Mouse (Mus musculus): ENCODE data around the gene Tcf7l2. TPM values are rescaled to one million over a fixed set of nuclear protein-coding genes. Genes with fewer than 3 reads are reported as not detected.

The Tcf7l2 gene
- polyA plus RNA-seq, 1 experiment, result 2.8 TPM

- TF ChIP-seq GATA1 (IDR thresholded peaks at IDR 0.05; ENCODE audit: low read length) (no peak), TAL1 (IDR thresholded peaks at IDR 0.05; ENCODE audit: low read length) (no peak)
- peaks cover 46% of the 10 kb centered on the region for H3K4me1 ChIP-seq (ENCODE audit: control insufficient read depth)
- no peak overlapping the region for H3K4me3 ChIP-seq (replicated peaks)
- H3K36me3 ChIP-seq (ENCODE audit: control insufficient read depth), result no peaks in the 10 kb centered on the region
- H3K9me3 ChIP-seq (ENCODE audit: control insufficient read depth, low read length), result no peaks in the 10 kb centered on the region
- no peaks in the 10 kb centered on the region for H3K27me3 ChIP-seq (ENCODE audit: control insufficient read depth)
Measured at GRCm38 (mm10) chr19:55857328-55857727, 115.7 kb downstream of the Tcf7l2 start.

- H3K27me3 ChIP-seq (ENCODE audit: control insufficient read depth), result no peaks in the 10 kb centered on the region
- no peak for TF ChIP-seq TAL1 (IDR thresholded peaks at IDR 0.05; ENCODE audit: low read length)
- no peak for TF ChIP-seq GATA1 (IDR thresholded peaks at IDR 0.05; ENCODE audit: low read length)
- no peak overlapping the region for H3K4me3 ChIP-seq (replicated peaks)
- peaks cover 11% of the 10 kb centered on the region for H3K36me3 ChIP-seq (ENCODE audit: control insufficient read depth)
- H3K4me1 ChIP-seq (ENCODE audit: control insufficient read depth), result peaks cover 68% of the 10 kb centered on the region
- no peaks in the 10 kb centered on the region for H3K9me3 ChIP-seq (ENCODE audit: control insufficient read depth, low read length)
Measured at GRCm38 (mm10) chr19:55860009-55860743, 118.6 kb downstream of the Tcf7l2 start.

GRCm38 (mm10) chr19:55861746-55862145 is 120.1 kb downstream of the Tcf7l2 start:
- H3K36me3 ChIP-seq (ENCODE audit: control insufficient read depth), result peaks cover 15% of the 10 kb centered on the region
- H3K27me3 ChIP-seq (ENCODE audit: control insufficient read depth), result no peaks in the 10 kb centered on the region
- TF ChIP-seq GATA1 (IDR thresholded peaks at IDR 0.05; ENCODE audit: low read length) (0 out of 2 replicates have a peak, but pooled peaks have one; percentile 30), TAL1 (IDR thresholded peaks at IDR 0.05; ENCODE audit: low read length) (no peak)
- no peak overlapping the region for H3K4me3 ChIP-seq (replicated peaks)
- no peaks in the 10 kb centered on the region for H3K9me3 ChIP-seq (ENCODE audit: control insufficient read depth, low read length)
- peaks cover 81% of the 10 kb centered on the region for H3K4me1 ChIP-seq (ENCODE audit: control insufficient read depth)

GRCm38 (mm10) chr19:55862559-55862958 is 120.9 kb downstream of the Tcf7l2 start:
- Histone ChIP-seq H3K36me3 (ENCODE audit: control insufficient read depth) (peaks cover 15% of the 10 kb centered on the region), H3K4me1 (ENCODE audit: control insufficient read depth) (peaks cover 85% of the 10 kb centered on the region), H3K4me3 (replicated peaks) (no peak overlapping the region), H3K27me3 (ENCODE audit: control insufficient read depth) (no peaks in the 10 kb centered on the region), H3K9me3 (ENCODE audit: control insufficient read depth, low read length) (no peaks in the 10 kb centered on the region)
- no peak for TF ChIP-seq GATA1 (IDR thresholded peaks at IDR 0.05; ENCODE audit: low read length)
- TF ChIP-seq TAL1 (IDR thresholded peaks at IDR 0.05; ENCODE audit: low read length), result no peak

GRCm38 (mm10) chr19:55865049-55865448 is 123.4 kb downstream of the Tcf7l2 start:
- Histone ChIP-seq H3K4me1 (ENCODE audit: control insufficient read depth) (peaks cover 96% of the 10 kb centered on the region), H3K9me3 (ENCODE audit: control insufficient read depth, low read length) (no peaks in the 10 kb centered on the region), H3K27me3 (ENCODE audit: control insufficient read depth) (no peaks in the 10 kb centered on the region), H3K4me3 (replicated peaks) (no peak overlapping the region), H3K36me3 (ENCODE audit: control insufficient read depth) (peaks cover 15% of the 10 kb centered on the region)
- peak; percentile 76 for TF ChIP-seq GATA1 (IDR thresholded peaks at IDR 0.05; ENCODE audit: low read length)
- no peak for TF ChIP-seq TAL1 (IDR thresholded peaks at IDR 0.05; ENCODE audit: low read length)

- H3K4me1 ChIP-seq (ENCODE audit: control insufficient read depth), result peaks cover 94% of the 10 kb centered on the region
- H3K4me3 ChIP-seq (replicated peaks), result peak overlapping the region; percentile 41
Measured at GRCm38 (mm10) chr19:55865774-55866578, 124.4 kb downstream of the Tcf7l2 start.

GRCm38 (mm10) chr19:55867255-55867654 is 125.6 kb downstream of the Tcf7l2 start:
- Histone ChIP-seq H3K9me3 (ENCODE audit: control insufficient read depth, low read length) (no peaks in the 10 kb centered on the region), H3K4me1 (ENCODE audit: control insufficient read depth) (peaks cover 94% of the 10 kb centered on the region), H3K36me3 (ENCODE audit: control insufficient read depth) (peaks cover 17% of the 10 kb centered on the region), H3K4me3 (replicated peaks) (peak overlapping the region; percentile 43), H3K27me3 (ENCODE audit: control insufficient read depth) (no peaks in the 10 kb centered on the region)
- TF ChIP-seq GATA1 (IDR thresholded peaks at IDR 0.05; ENCODE audit: low read length) (peak; percentile 48; the same call in 1 of the 2 replicates), TAL1 (IDR thresholded peaks at IDR 0.05; ENCODE audit: low read length) (peak; percentile 77)

More at GRCm38 (mm10) chr19:55865774-55866578, 124.4 kb downstream of the Tcf7l2 start:
- no peaks in the 10 kb centered on the region for H3K27me3 ChIP-seq (ENCODE audit: control insufficient read depth)
- TF ChIP-seq GATA1 (IDR thresholded peaks at IDR 0.05; ENCODE audit: low read length) (peak; percentile 97), TAL1 (IDR thresholded peaks at IDR 0.05; ENCODE audit: low read length) (no peak; the same call in 2 of the 3 replicates)
- peaks cover 17% of the 10 kb centered on the region for H3K36me3 ChIP-seq (ENCODE audit: control insufficient read depth)
- no peaks in the 10 kb centered on the region for H3K9me3 ChIP-seq (ENCODE audit: control insufficient read depth, low read length)

- Histone ChIP-seq H3K36me3 (ENCODE audit: control insufficient read depth) (peaks cover 17% of the 10 kb centered on the region), H3K4me3 (replicated peaks) (peak overlapping the region; percentile 25), H3K27me3 (ENCODE audit: control insufficient read depth) (no peaks in the 10 kb centered on the region), H3K9me3 (ENCODE audit: control insufficient read depth, low read length) (no peaks in the 10 kb centered on the region), H3K4me1 (ENCODE audit: control insufficient read depth) (peaks cover 90% of the 10 kb centered on the region)
- no peak for TF ChIP-seq GATA1 (IDR thresholded peaks at IDR 0.05; ENCODE audit: low read length)
- TF ChIP-seq TAL1 (IDR thresholded peaks at IDR 0.05; ENCODE audit: low read length), result no peak
Measured at GRCm38 (mm10) chr19:55867905-55868304, 126.3 kb downstream of the Tcf7l2 start.

GRCm38 (mm10) chr19:55868597-55868996 is 127.0 kb downstream of the Tcf7l2 start:
- H3K4me3 ChIP-seq (replicated peaks), result no peak overlapping the region
- no peaks in the 10 kb centered on the region for H3K27me3 ChIP-seq (ENCODE audit: control insufficient read depth)
- H3K4me1 ChIP-seq (ENCODE audit: control insufficient read depth), result peaks cover 86% of the 10 kb centered on the region
- H3K9me3 ChIP-seq (ENCODE audit: control insufficient read depth, low read length), result no peaks in the 10 kb centered on the region
- H3K36me3 ChIP-seq (ENCODE audit: control insufficient read depth), result peaks cover 11% of the 10 kb centered on the region
- no peak for TF ChIP-seq TAL1 (IDR thresholded peaks at IDR 0.05; ENCODE audit: low read length)
- no peak for TF ChIP-seq GATA1 (IDR thresholded peaks at IDR 0.05; ENCODE audit: low read length)
